Comparison of ENCODE assay signal across 7 mouse cellular contexts in the genomic region with DNA sequence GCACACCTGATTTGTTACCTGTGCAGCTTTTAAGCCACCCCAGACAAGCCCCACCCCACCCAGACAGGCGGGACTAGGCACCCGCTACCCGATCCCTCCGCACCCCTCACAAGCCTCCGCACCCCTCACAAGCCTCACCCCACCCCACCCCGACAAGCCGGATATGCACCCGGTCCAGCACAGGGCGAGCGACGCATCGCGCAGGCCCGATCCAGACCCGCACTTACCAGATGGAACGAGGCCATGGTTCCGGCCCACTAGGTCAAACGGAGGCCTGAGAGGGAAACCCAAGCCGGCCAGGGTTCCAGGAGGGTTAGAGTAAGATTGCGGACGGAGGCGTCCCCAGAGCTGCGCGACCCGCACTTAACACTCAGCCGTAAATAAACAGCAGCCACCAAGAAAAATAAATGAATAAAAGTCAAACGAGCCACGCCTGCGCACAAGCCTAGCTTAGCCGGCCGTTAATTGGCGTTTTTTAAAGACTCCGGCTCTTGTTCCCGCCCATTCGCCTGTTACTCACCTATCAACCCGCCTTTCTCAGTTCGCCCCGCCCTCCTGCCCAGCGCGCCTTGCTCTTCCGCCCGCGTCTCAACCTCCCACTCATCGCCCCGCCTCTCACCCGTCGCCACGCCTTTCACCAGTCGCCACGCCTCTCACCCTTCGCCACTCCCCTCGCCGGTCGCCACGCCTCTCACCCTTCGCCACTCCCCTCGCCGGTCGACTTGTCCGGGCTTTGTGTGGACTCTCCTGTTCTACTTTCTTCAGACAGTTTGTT. TPM values are rescaled to one million over a fixed set of nuclear protein-coding genes. Genes with fewer than 3 reads are reported as not detected.
DNase-seq lines count a peak whose midpoint lies in the region; ATAC-seq lines count a peak whose summit lies in the region.

A gene (minus strand): TSS at position 483 of the 775 bp plus-strand sequence.

- H3K9ac ChIP-seq in embryonic facial prominence, embryonic 11.5 days (replicated peaks; ENCODE audit: low read length) = peak within 1 kb of the TSS; percentile 78
- H3K9ac ChIP-seq in midbrain, embryonic 13.5 days (replicated peaks) = peak within 1 kb of the TSS; percentile 75

- peak; percentile 99 for DNase-seq in adrenal gland, postnatal 14 days
- peak; percentile 97 for DNase-seq in embryonic facial prominence, embryonic 11.5 days (ENCODE audit: low spot score)
- DNase-seq in kidney, adult 11 months = peak; percentile 97
- peak; percentile 98 for DNase-seq in limb, embryonic 10.5 days (ENCODE audit: low spot score)
- peak; percentile 92 for DNase-seq in spleen, adult 12 weeks (ENCODE audit: low spot score)

- H3K4me2 ChIP-seq in embryonic facial prominence, embryonic 11.5 days (ENCODE audit: low read depth, low read length) = peak within 1 kb of the TSS; percentile 40
- H3K4me2 ChIP-seq in midbrain, embryonic 13.5 days (replicated peaks) = peak within 1 kb of the TSS; percentile 60

- H3K4me1 ChIP-seq in embryonic facial prominence, embryonic 11.5 days (ENCODE audit: control insufficient read depth, insufficient read depth, low read length) = no peaks in the 10 kb centered on the region
- peaks cover 17% of the 10 kb centered on the region for H3K4me1 ChIP-seq in limb, embryonic 10.5 days
- peaks cover 24% of the 10 kb centered on the region for H3K4me1 ChIP-seq in midbrain, embryonic 13.5 days (replicated peaks)

- ATAC-seq in embryonic facial prominence, embryonic 11.5 days (replicated peaks; ENCODE audit: insufficient number of reproducible peaks, low FRiP score, low TSS enrichment, low read depth) = peak; percentile 94
- ATAC-seq in granulocyte monocyte progenitor cell, adult 5-6 weeks (replicated peaks; ENCODE audit: poor library complexity, severe bottlenecking) = peak; percentile 82
- ATAC-seq in midbrain, embryonic 13.5 days = peak; percentile 95

- peak within 1 kb of the TSS; percentile 73 for H3K4me3 ChIP-seq in embryonic facial prominence, embryonic 11.5 days (ENCODE audit: low read depth, low read length)
- peak within 1 kb of the TSS; percentile 86 for H3K4me3 ChIP-seq in limb, embryonic 10.5 days
- peak within 1 kb of the TSS; percentile 73 for H3K4me3 ChIP-seq in midbrain, embryonic 13.5 days (replicated peaks)

- H3K9me3 ChIP-seq in embryonic facial prominence, embryonic 11.5 days (replicated peaks; ENCODE audit: control insufficient read depth, low read length) = no peaks in the 10 kb centered on the region
- no peaks in the 10 kb centered on the region for H3K9me3 ChIP-seq in limb, embryonic 10.5 days (replicated peaks)
- no peaks in the 10 kb centered on the region for H3K9me3 ChIP-seq in midbrain, embryonic 13.5 days

- H3K27me3 ChIP-seq in embryonic facial prominence, embryonic 11.5 days (ENCODE audit: control insufficient read depth, insufficient read depth, low read length) = no peaks in the 10 kb centered on the region
- no peaks in the 10 kb centered on the region for H3K27me3 ChIP-seq in limb, embryonic 10.5 days (ENCODE audit: low read depth, poor library complexity, severe bottlenecking)
- no peaks in the 10 kb centered on the region for H3K27me3 ChIP-seq in midbrain, embryonic 13.5 days

- H3K36me3 ChIP-seq in embryonic facial prominence, embryonic 11.5 days (replicated peaks; ENCODE audit: control insufficient read depth, insufficient read depth, low read depth, low read length) = no peaks in the 10 kb centered on the region
- H3K36me3 ChIP-seq in limb, embryonic 10.5 days = no peaks in the 10 kb centered on the region
- H3K36me3 ChIP-seq in midbrain, embryonic 13.5 days = no peaks in the 10 kb centered on the region

- WGBS in embryonic facial prominence, embryonic 11.5 days = under 1% methylated on average over 60 of the region's 60 CpGs
- under 1% methylated on average over 60 of the region's 60 CpGs for WGBS in limb, embryonic 10.5 days
- under 1% methylated on average over 60 of the region's 60 CpGs for WGBS in midbrain, embryonic 13.5 days

- H3K27ac ChIP-seq in embryonic facial prominence, embryonic 11.5 days (replicated peaks; ENCODE audit: low read depth, low read length) = peak within 1 kb of the TSS; percentile 88
- peak within 1 kb of the TSS; percentile 93 for H3K27ac ChIP-seq in limb, embryonic 10.5 days
- peak within 1 kb of the TSS; percentile 82 for H3K27ac ChIP-seq in midbrain, embryonic 13.5 days

RNA-seq across cellular contexts. Expression of the gene that starts here (rescaled TPM):
- 15.3 and 15.8 TPM in 2 replicates for total RNA-seq in adrenal gland, postnatal 14 days (2021)
- 50.7 and 54.0 TPM in 2 replicates for polyA plus RNA-seq in embryonic facial prominence, embryonic 11.5 days (2014; fragmentation: Nextera tagmentation; extraction: Ambion mirVana)
- total RNA-seq in granulocyte monocyte progenitor cell, adult 5-6 weeks (2014; fragmentation: Nextera tagmentation) = 26.7 and 28.7 TPM in 2 replicates
- 43.5 and 46.1 TPM in 2 replicates for total RNA-seq in granulocyte monocyte progenitor cell, adult 5-6 weeks (2017)
- polyA plus RNA-seq in limb, embryonic 10.5 days (2016; fragmentation: Nextera tagmentation; extraction: Ambion mirVana) = 32.7 and 37.7 TPM in 2 replicates
- 42.7 and 43.0 TPM in 2 replicates for polyA plus RNA-seq in midbrain, embryonic 13.5 days (2015; fragmentation: Nextera tagmentation; extraction: Ambion mirVana)

Comparison
In these comparisons a context has a peak if more than half of its experiments do, and no peak if none do; other contexts are left out.
1. Peak in every context shown above with its lines: DNase-seq, ATAC-seq, H3K4me3 ChIP-seq and H3K27ac ChIP-seq.